Mouse (Mus musculus): Measurements from ENCODE around the gene Abraxas2. TPM values are rescaled to one million over a fixed set of nuclear protein-coding genes. Genes with fewer than 3 reads are reported as not detected.
A peak's percentile ranks its signal among the peaks of the same experiment; 100 is the strongest.

The Abraxas2 gene
- polyA plus RNA-seq, 1 experiment from 2014 or later, result 40.6 TPM

GRCm38 (mm10) chr7:132898234-132898633 is 39.2 kb downstream of the Abraxas2 start:
- DNase-seq (ENCODE audit: low spot score) (peak; percentile 57), ATAC-seq (replicated peaks; ENCODE audit: low FRiP score) (no peak)
- 92% methylated on average over 2 of the region's 2 CpGs for WGBS
- Histone ChIP-seq H3K9ac (ENCODE audit: low read length) (no peak overlapping the region), H3K4me3 (ENCODE audit: low read depth, low read length) (no peak overlapping the region), H3K4me1 (replicated peaks; ENCODE audit: control insufficient read depth, insufficient read depth, low read length) (no peaks in the 10 kb centered on the region), H3K27me3 (ENCODE audit: control insufficient read depth, insufficient read depth, low read length) (no peaks in the 10 kb centered on the region), H3K4me2 (ENCODE audit: low read depth, low read length, severe bottlenecking) (no peak overlapping the region), H3K9me3 (ENCODE audit: control insufficient read depth, low read length) (no peaks in the 10 kb centered on the region), H3K27ac (ENCODE audit: low read depth, low read length) (no peak overlapping the region), H3K36me3 (ENCODE audit: control insufficient read depth, insufficient read depth, low read length) (no peaks in the 10 kb centered on the region)

GRCm38 (mm10) chr7:132900826-132901531 is 42.0 kb downstream of the Abraxas2 start:
- H3K4me1 ChIP-seq (replicated peaks; ENCODE audit: control insufficient read depth, insufficient read depth, low read length), result no peaks in the 10 kb centered on the region
- H3K27ac ChIP-seq (ENCODE audit: low read depth, low read length), result no peak overlapping the region
- no peaks in the 10 kb centered on the region for H3K9me3 ChIP-seq (ENCODE audit: control insufficient read depth, low read length)
- no peaks in the 10 kb centered on the region for H3K36me3 ChIP-seq (ENCODE audit: control insufficient read depth, insufficient read depth, low read length)
- WGBS, result 70% methylated on average over 2 of the region's 2 CpGs
- H3K4me3 ChIP-seq (ENCODE audit: low read depth, low read length), result no peak overlapping the region
- no peaks in the 10 kb centered on the region for H3K27me3 ChIP-seq (ENCODE audit: control insufficient read depth, insufficient read depth, low read length)
- DNase-seq (ENCODE audit: low spot score), result no peak
- ATAC-seq (replicated peaks; ENCODE audit: low FRiP score), result no peak
- no peak overlapping the region for H3K9ac ChIP-seq (ENCODE audit: low read length)
- H3K4me2 ChIP-seq (ENCODE audit: low read depth, low read length, severe bottlenecking), result no peak overlapping the region

- Histone ChIP-seq H3K36me3 (ENCODE audit: control insufficient read depth, insufficient read depth, low read length) (no peaks in the 10 kb centered on the region), H3K9ac (ENCODE audit: low read length) (no peak overlapping the region), H3K4me3 (ENCODE audit: low read depth, low read length) (no peak overlapping the region), H3K4me1 (replicated peaks; ENCODE audit: control insufficient read depth, insufficient read depth, low read length) (no peaks in the 10 kb centered on the region), H3K27ac (ENCODE audit: low read depth, low read length) (no peak overlapping the region), H3K27me3 (ENCODE audit: control insufficient read depth, insufficient read depth, low read length) (no peaks in the 10 kb centered on the region), H3K9me3 (ENCODE audit: control insufficient read depth, low read length) (no peaks in the 10 kb centered on the region; the same call in 1 of the 2 replicates), H3K4me2 (ENCODE audit: low read depth, low read length, severe bottlenecking) (no peak overlapping the region)
- DNase-seq (ENCODE audit: low spot score) (no peak), ATAC-seq (replicated peaks; ENCODE audit: low FRiP score) (no peak)
- 84% methylated on average over 3 of the region's 3 CpGs for WGBS
These were observed 44.8 kb downstream of the Abraxas2 start for GRCm38 (mm10) chr7:132903796-132904195.

GRCm38 (mm10) chr7:132921971-132922370 is 62.9 kb downstream of the Abraxas2 start:
- DNase-seq (ENCODE audit: low spot score), result no peak
- no peaks in the 10 kb centered on the region for H3K36me3 ChIP-seq (ENCODE audit: control insufficient read depth, insufficient read depth, low read length)
- no peak overlapping the region for H3K4me2 ChIP-seq (ENCODE audit: low read depth, low read length, severe bottlenecking)
- H3K4me3 ChIP-seq (ENCODE audit: low read depth, low read length), result no peak overlapping the region
- no peak overlapping the region for H3K27ac ChIP-seq (ENCODE audit: low read depth, low read length)
- no peak for ATAC-seq (replicated peaks; ENCODE audit: low FRiP score)
- 37% methylated on average over 3 of the region's 3 CpGs for WGBS
- no peaks in the 10 kb centered on the region for H3K9me3 ChIP-seq (ENCODE audit: control insufficient read depth, low read length)
- H3K9ac ChIP-seq (ENCODE audit: low read length), result no peak overlapping the region
- no peaks in the 10 kb centered on the region for H3K4me1 ChIP-seq (replicated peaks; ENCODE audit: control insufficient read depth, insufficient read depth, low read length)
- H3K27me3 ChIP-seq (ENCODE audit: control insufficient read depth, insufficient read depth, low read length), result no peaks in the 10 kb centered on the region

- DNase-seq (ENCODE audit: low spot score), result no peak
- no peak overlapping the region for H3K9ac ChIP-seq (ENCODE audit: low read length)
- no peaks in the 10 kb centered on the region for H3K36me3 ChIP-seq (ENCODE audit: control insufficient read depth, insufficient read depth, low read length)
- ATAC-seq (replicated peaks; ENCODE audit: low FRiP score), result no peak
- no peaks in the 10 kb centered on the region for H3K27me3 ChIP-seq (ENCODE audit: control insufficient read depth, insufficient read depth, low read length)
- no peaks in the 10 kb centered on the region for H3K9me3 ChIP-seq (ENCODE audit: control insufficient read depth, low read length)
- 0 out of 2 replicates have a peak, but pooled peaks cover 3% of the 10 kb centered on the region for H3K4me1 ChIP-seq (replicated peaks; ENCODE audit: control insufficient read depth, insufficient read depth, low read length)
- no peak overlapping the region for H3K27ac ChIP-seq (ENCODE audit: low read depth, low read length)
- H3K4me2 ChIP-seq (ENCODE audit: low read depth, low read length, severe bottlenecking), result no peak overlapping the region
- no peak overlapping the region for H3K4me3 ChIP-seq (ENCODE audit: low read depth, low read length)
- WGBS, result 67% methylated on average over 2 of the region's 2 CpGs
These were observed 66.2 kb downstream of the Abraxas2 start for GRCm38 (mm10) chr7:132925227-132925626.

GRCm38 (mm10) chr7:132927201-132927600 is 68.2 kb downstream of the Abraxas2 start:
- H3K27me3 ChIP-seq (ENCODE audit: control insufficient read depth, insufficient read depth, low read length), result no peaks in the 10 kb centered on the region
- no peak overlapping the region for H3K9ac ChIP-seq (ENCODE audit: low read length)
- H3K36me3 ChIP-seq (ENCODE audit: control insufficient read depth, insufficient read depth, low read length), result no peaks in the 10 kb centered on the region
- no peak for ATAC-seq (replicated peaks; ENCODE audit: low FRiP score)
- H3K4me2 ChIP-seq (ENCODE audit: low read depth, low read length, severe bottlenecking), result no peak overlapping the region
- H3K4me3 ChIP-seq (ENCODE audit: low read depth, low read length), result no peak overlapping the region
- no peaks in the 10 kb centered on the region for H3K9me3 ChIP-seq (ENCODE audit: control insufficient read depth, low read length)
- H3K27ac ChIP-seq (ENCODE audit: low read depth, low read length), result no peak overlapping the region
- peaks cover 3% of the 10 kb centered on the region; the same call in 1 of the 2 replicates for H3K4me1 ChIP-seq (replicated peaks; ENCODE audit: control insufficient read depth, insufficient read depth, low read length)
- DNase-seq (ENCODE audit: low spot score), result no peak
- WGBS, result 68% methylated on average over 3 of the region's 3 CpGs

- ATAC-seq (replicated peaks; ENCODE audit: low FRiP score) (no peak), DNase-seq (ENCODE audit: low spot score) (no peak)
- Histone ChIP-seq H3K4me2 (ENCODE audit: low read depth, low read length, severe bottlenecking) (peak overlapping the region; percentile 49; the same call in 1 of the 2 replicates), H3K27me3 (ENCODE audit: control insufficient read depth, insufficient read depth, low read length) (no peaks in the 10 kb centered on the region), H3K4me3 (ENCODE audit: low read depth, low read length) (peak overlapping the region; percentile 97), H3K36me3 (ENCODE audit: control insufficient read depth, insufficient read depth, low read length) (no peaks in the 10 kb centered on the region), H3K9me3 (ENCODE audit: control insufficient read depth, low read length) (no peaks in the 10 kb centered on the region), H3K4me1 (replicated peaks; ENCODE audit: control insufficient read depth, insufficient read depth, low read length) (peaks cover 3% of the 10 kb centered on the region; the same call in 1 of the 2 replicates), H3K9ac (ENCODE audit: low read length) (peak overlapping the region; percentile 63; the same call in 1 of the 2 replicates), H3K27ac (ENCODE audit: low read depth, low read length) (no peak overlapping the region)
- WGBS, result 86% methylated on average over 5 of the region's 5 CpGs
These were observed 71.0 kb downstream of the Abraxas2 start for GRCm38 (mm10) chr7:132930055-132930454.

- no peaks in the 10 kb centered on the region for H3K27me3 ChIP-seq (ENCODE audit: control insufficient read depth, insufficient read depth, low read length)
- H3K4me1 ChIP-seq (replicated peaks; ENCODE audit: control insufficient read depth, insufficient read depth, low read length), result peaks cover 3% of the 10 kb centered on the region; the same call in 1 of the 2 replicates
- H3K36me3 ChIP-seq (ENCODE audit: control insufficient read depth, insufficient read depth, low read length), result no peaks in the 10 kb centered on the region
- H3K9ac ChIP-seq (ENCODE audit: low read length), result peak within 1 kb of the TSS; percentile 94
- peak within 1 kb of the TSS; percentile 97 for H3K4me3 ChIP-seq (ENCODE audit: low read depth, low read length)
- WGBS, result under 1% methylated on average over 64 of the region's 93 CpGs
- H3K4me2 ChIP-seq (ENCODE audit: low read depth, low read length, severe bottlenecking), result peak within 1 kb of the TSS; percentile 76
- no peaks in the 10 kb centered on the region for H3K9me3 ChIP-seq (ENCODE audit: control insufficient read depth, low read length)
- H3K27ac ChIP-seq (ENCODE audit: low read depth, low read length), result peak within 1 kb of the TSS; percentile 90
- ATAC-seq (replicated peaks; ENCODE audit: low FRiP score), result peak; percentile 100
- peak; percentile 100 for DNase-seq (ENCODE audit: low spot score)
These were observed 72.0 kb downstream of the Abraxas2 start, which contains the start of gene Zranb1 for GRCm38 (mm10) chr7:132930850-132931559. Gene Zranb1, plus strand, starts transcription at chr7:132931142.
